Mouse (Mus musculus): ENCODE results near the gene Chd1. TPM values are rescaled to one million over a fixed set of nuclear protein-coding genes. Genes with fewer than 3 reads are reported as not detected.
"Not testable (repeated sequence)": the region's sequence is repeated elsewhere in the genome, so short reads cannot be mapped to it uniquely, and the experiment has no call there.

Chd1 gene
- total RNA-seq, 2 experiments from 2014 or later = 18.7 to 23.6 TPM

GRCm38 (mm10) chr17:15723866-15724475 lies 19.2 kb downstream of the Chd1 start:
- peak in 1 of 2 experiments; percentile 51 for DNase-seq (ENCODE audit: low spot score in 2 of 2)

- no peak for DNase-seq (ENCODE audit: low spot score in 2 of 2)
Measured at GRCm38 (mm10) chr17:15731706-15732105, 26.9 kb downstream of the Chd1 start.

GRCm38 (mm10) chr17:15737346-15737917 lies 32.7 kb downstream of the Chd1 start:
- DNase-seq (ENCODE audit: low spot score in 2 of 2) = no peak

GRCm38 (mm10) chr17:15741836-15742235 lies 37.1 kb downstream of the Chd1 start:
- DNase-seq (ENCODE audit: low spot score in 2 of 2) = no peak

GRCm38 (mm10) chr17:15742953-15743352 lies 38.2 kb downstream of the Chd1 start:
- DNase-seq (ENCODE audit: low spot score in 2 of 2) = peak in 1 of 2 experiments; percentile 29

- DNase-seq (ENCODE audit: low spot score in 2 of 2) = no peak
Measured at GRCm38 (mm10) chr17:15743379-15743778, 38.6 kb downstream of the Chd1 start.

GRCm38 (mm10) chr17:15746696-15747095 lies 41.9 kb downstream of the Chd1 start:
- no peak for DNase-seq (ENCODE audit: low spot score in 2 of 2)

GRCm38 (mm10) chr17:15748022-15748421 lies 43.3 kb downstream of the Chd1 start:
- no peak for DNase-seq (ENCODE audit: low spot score in 2 of 2)

- DNase-seq (ENCODE audit: low spot score in 2 of 2) = not testable (repeated sequence)
Measured at GRCm38 (mm10) chr17:15751264-15751663, 46.5 kb downstream of the Chd1 start.

- no peak for DNase-seq (ENCODE audit: low spot score in 2 of 2)
Measured at GRCm38 (mm10) chr17:15761191-15761590, 56.4 kb downstream of the Chd1 start.

- no peak for DNase-seq (ENCODE audit: low spot score in 2 of 2)
Measured at GRCm38 (mm10) chr17:15769081-15769724, 64.4 kb downstream of the Chd1 start.

- no peak for DNase-seq (ENCODE audit: low spot score in 2 of 2)
Measured at GRCm38 (mm10) chr17:15773956-15774355, 69.2 kb downstream of the Chd1 start.

- no peak for DNase-seq (ENCODE audit: low spot score in 2 of 2)
Measured at GRCm38 (mm10) chr17:15774565-15775215, 69.9 kb downstream of the Chd1 start.

GRCm38 (mm10) chr17:15776349-15776748 lies 71.6 kb downstream of the Chd1 start:
- no peak for DNase-seq (ENCODE audit: low spot score in 2 of 2)

GRCm38 (mm10) chr17:15777979-15778378 lies 73.2 kb downstream of the Chd1 start:
- peak in 1 of 2 experiments; percentile 39 for DNase-seq (ENCODE audit: low spot score in 2 of 2)

- peak in 1 of 2 experiments; percentile 60 for DNase-seq (ENCODE audit: low spot score in 2 of 2)
Measured at GRCm38 (mm10) chr17:15787036-15787435, 82.3 kb downstream of the Chd1 start.

GRCm38 (mm10) chr17:15790716-15791115 lies 85.9 kb downstream of the Chd1 start:
- no peak for DNase-seq (ENCODE audit: low spot score in 2 of 2)

- no peak for DNase-seq (ENCODE audit: low spot score in 2 of 2)
Measured at GRCm38 (mm10) chr17:15799195-15799793, 94.5 kb downstream of the Chd1 start.

GRCm38 (mm10) chr17:15804008-15804812 lies 99.4 kb downstream of the Chd1 start:
- peak in 1 of 2 experiments; percentile 59 for DNase-seq (ENCODE audit: low spot score in 2 of 2)

- no peak for DNase-seq (ENCODE audit: low spot score in 2 of 2)
Measured at GRCm38 (mm10) chr17:15807295-15807984, 102.7 kb downstream of the Chd1 start.
